Mouse (Mus musculus): ENCODE results near the gene Nbeal2. TPM values are rescaled to one million over a fixed set of nuclear protein-coding genes. Genes with fewer than 3 reads are reported as not detected.
A peak's percentile ranks its signal among the peaks of the same experiment; 100 is the strongest.

Nbeal2 gene
- polyA plus RNA-seq, 1 experiment from 2014 or later, result 2.9 TPM

GRCm38 (mm10) chr9:110695165-110695755 is 41.3 kb upstream of the Nbeal2 start:
- H3K4me2 ChIP-seq (ENCODE audit: low read length), result no peak overlapping the region
- no peaks in the 10 kb centered on the region for H3K27me3 ChIP-seq (ENCODE audit: insufficient read depth, low read length)
- WGBS, result 86% methylated on average over 4 of the region's 4 CpGs
- ATAC-seq (replicated peaks; ENCODE audit: low FRiP score, low read depth), result no peak
- H3K4me3 ChIP-seq (replicated peaks; ENCODE audit: low read depth, low read length), result no peak overlapping the region
- no peaks in the 10 kb centered on the region for H3K9me3 ChIP-seq (replicated peaks; ENCODE audit: low read length)
- no peak overlapping the region for H3K27ac ChIP-seq
- no peak overlapping the region for H3K9ac ChIP-seq (ENCODE audit: low read depth, low read length)
- H3K36me3 ChIP-seq (ENCODE audit: insufficient read depth, low read length), result 0 out of 2 replicates have a peak, but pooled peaks cover 7% of the 10 kb centered on the region
- no peaks in the 10 kb centered on the region for H3K4me1 ChIP-seq (replicated peaks; ENCODE audit: insufficient read depth, low read length)
- no peak for DNase-seq (ENCODE audit: low spot score)
- TF ChIP-seq CTCF (IDR thresholded peaks at IDR 0.05; ENCODE audit: low read depth), result no peak

GRCm38 (mm10) chr9:110689261-110689779 is 35.4 kb upstream of the Nbeal2 start:
- TF ChIP-seq CTCF (IDR thresholded peaks at IDR 0.05; ENCODE audit: low read depth), result no peak
- WGBS, result 66% methylated on average over 8 of the region's 8 CpGs
- ATAC-seq (replicated peaks; ENCODE audit: low FRiP score, low read depth) (peak; percentile 62; the same call in 1 of the 2 replicates), DNase-seq (ENCODE audit: low spot score) (peak; percentile 27)
- no peaks in the 10 kb centered on the region for H3K27me3 ChIP-seq (ENCODE audit: insufficient read depth, low read length)
- peak overlapping the region; percentile 91 for H3K27ac ChIP-seq
- no peak overlapping the region for H3K9ac ChIP-seq (ENCODE audit: low read depth, low read length)
- H3K4me1 ChIP-seq (replicated peaks; ENCODE audit: insufficient read depth, low read length), result peaks cover 29% of the 10 kb centered on the region
- 0 out of 2 replicates have a peak, but pooled peaks cover 7% of the 10 kb centered on the region for H3K36me3 ChIP-seq (ENCODE audit: insufficient read depth, low read length)
- H3K4me3 ChIP-seq (replicated peaks; ENCODE audit: low read depth, low read length), result no peak overlapping the region
- peak overlapping the region; percentile 11; the same call in 1 of the 2 replicates for H3K4me2 ChIP-seq (ENCODE audit: low read length)
- H3K9me3 ChIP-seq (replicated peaks; ENCODE audit: low read length), result no peaks in the 10 kb centered on the region

GRCm38 (mm10) chr9:110687846-110688245 is 33.9 kb upstream of the Nbeal2 start:
- 0 out of 2 replicates have a peak, but pooled peaks cover 2% of the 10 kb centered on the region for H3K36me3 ChIP-seq (ENCODE audit: insufficient read depth, low read length)
- no peak overlapping the region for H3K4me2 ChIP-seq (ENCODE audit: low read length)
- no peak overlapping the region for H3K4me3 ChIP-seq (replicated peaks; ENCODE audit: low read depth, low read length)
- H3K27ac ChIP-seq, result no peak overlapping the region
- no peak overlapping the region for H3K9ac ChIP-seq (ENCODE audit: low read depth, low read length)
- DNase-seq (ENCODE audit: low spot score), result no peak
- H3K9me3 ChIP-seq (replicated peaks; ENCODE audit: low read length), result no peaks in the 10 kb centered on the region
- no peak for TF ChIP-seq CTCF (IDR thresholded peaks at IDR 0.05; ENCODE audit: low read depth)
- H3K27me3 ChIP-seq (ENCODE audit: insufficient read depth, low read length), result no peaks in the 10 kb centered on the region
- WGBS, result 89% methylated on average over 2 of the region's 2 CpGs
- ATAC-seq (replicated peaks; ENCODE audit: low FRiP score, low read depth), result no peak
- H3K4me1 ChIP-seq (replicated peaks; ENCODE audit: insufficient read depth, low read length), result peaks cover 41% of the 10 kb centered on the region

- no peak for ATAC-seq (replicated peaks; ENCODE audit: low FRiP score, low read depth)
- no peak for DNase-seq (ENCODE audit: low spot score)
- Histone ChIP-seq H3K9me3 (replicated peaks; ENCODE audit: low read length) (no peaks in the 10 kb centered on the region), H3K36me3 (ENCODE audit: insufficient read depth, low read length) (no peaks in the 10 kb centered on the region), H3K4me1 (replicated peaks; ENCODE audit: insufficient read depth, low read length) (peaks cover 47% of the 10 kb centered on the region), H3K9ac (ENCODE audit: low read depth, low read length) (peak overlapping the region; percentile 13; the same call in 1 of the 2 replicates), H3K4me3 (replicated peaks; ENCODE audit: low read depth, low read length) (no peak overlapping the region), H3K4me2 (ENCODE audit: low read length) (no peak overlapping the region), H3K27ac (no peak overlapping the region), H3K27me3 (ENCODE audit: insufficient read depth, low read length) (no peaks in the 10 kb centered on the region)
- 60% methylated on average over 5 of the region's 5 CpGs for WGBS
- peak; percentile 27; the same call in 1 of the 2 replicates for TF ChIP-seq CTCF (IDR thresholded peaks at IDR 0.05; ENCODE audit: low read depth)
Observed at GRCm38 (mm10) chr9:110687061-110687460, 33.1 kb upstream of the Nbeal2 start.

- no peak overlapping the region for H3K4me2 ChIP-seq (ENCODE audit: low read length)
- no peaks in the 10 kb centered on the region for H3K9me3 ChIP-seq (replicated peaks; ENCODE audit: low read length)
- no peak overlapping the region for H3K9ac ChIP-seq (ENCODE audit: low read depth, low read length)
- H3K4me3 ChIP-seq (replicated peaks; ENCODE audit: low read depth, low read length), result no peak overlapping the region
- peaks cover 50% of the 10 kb centered on the region for H3K4me1 ChIP-seq (replicated peaks; ENCODE audit: insufficient read depth, low read length)
- peak overlapping the region; percentile 97 for H3K27ac ChIP-seq
- no peaks in the 10 kb centered on the region for H3K36me3 ChIP-seq (ENCODE audit: insufficient read depth, low read length)
- H3K27me3 ChIP-seq (ENCODE audit: insufficient read depth, low read length), result no peaks in the 10 kb centered on the region
- 52% methylated on average over 3 of the region's 3 CpGs for WGBS
- TF ChIP-seq CTCF (IDR thresholded peaks at IDR 0.05; ENCODE audit: low read depth), result no peak
- ATAC-seq (replicated peaks; ENCODE audit: low FRiP score, low read depth) (no peak), DNase-seq (ENCODE audit: low spot score) (no peak)
Observed at GRCm38 (mm10) chr9:110686472-110686871, 32.5 kb upstream of the Nbeal2 start.

GRCm38 (mm10) chr9:110685591-110685990 is 31.6 kb upstream of the Nbeal2 start:
- TF ChIP-seq CTCF (IDR thresholded peaks at IDR 0.05; ENCODE audit: low read depth), result no peak
- H3K9me3 ChIP-seq (replicated peaks; ENCODE audit: low read length), result no peaks in the 10 kb centered on the region
- no peaks in the 10 kb centered on the region for H3K27me3 ChIP-seq (ENCODE audit: insufficient read depth, low read length)
- no peak overlapping the region for H3K9ac ChIP-seq (ENCODE audit: low read depth, low read length)
- 71% methylated on average over 5 of the region's 5 CpGs for WGBS
- DNase-seq (ENCODE audit: low spot score) (no peak), ATAC-seq (replicated peaks; ENCODE audit: low FRiP score, low read depth) (no peak)
- H3K4me1 ChIP-seq (replicated peaks; ENCODE audit: insufficient read depth, low read length), result peaks cover 50% of the 10 kb centered on the region
- H3K36me3 ChIP-seq (ENCODE audit: insufficient read depth, low read length), result no peaks in the 10 kb centered on the region
- peak overlapping the region; percentile 97 for H3K27ac ChIP-seq
- H3K4me3 ChIP-seq (replicated peaks; ENCODE audit: low read depth, low read length), result no peak overlapping the region
- H3K4me2 ChIP-seq (ENCODE audit: low read length), result no peak overlapping the region
